Mouse (Mus musculus) thymus, postnatal 25 days (tissue): Measurements from ENCODE around the gene Lgals3.
"Not testable (repeated sequence)": the region's sequence is repeated elsewhere in the genome, so short reads cannot be mapped to it uniquely, and the experiment has no call there.

Experiments used
- DNase-seq: peaks from one replicate; pipeline ENCODE4 v3.0.0; 2022

The Lgals3 gene

GRCm38 (mm10) chr14:47367461-47367860 lies at the start of gene Lgals3:
Gene Lgals3, plus strand, starts transcription at chr14:47367751.
- DNase-seq: peak; percentile 16

- DNase-seq: no peak
Measured at GRCm38 (mm10) chr14:47319362-47319761, 48.2 kb upstream of the Lgals3 start.

- not testable (repeated sequence) for DNase-seq
Measured at GRCm38 (mm10) chr14:47321581-47321980, 46.0 kb upstream of the Lgals3 start.

GRCm38 (mm10) chr14:47325965-47326761 lies 41.4 kb upstream of the Lgals3 start:
- DNase-seq: no peak

GRCm38 (mm10) chr14:47327347-47327746 lies 40.2 kb upstream of the Lgals3 start:
- DNase-seq: no peak

GRCm38 (mm10) chr14:47331920-47332319 lies 35.6 kb upstream of the Lgals3 start:
- no peak for DNase-seq

- DNase-seq: peak; percentile 70
Measured at GRCm38 (mm10) chr14:47334819-47335218, 32.7 kb upstream of the Lgals3 start.

GRCm38 (mm10) chr14:47335300-47335699 lies 32.3 kb upstream of the Lgals3 start:
- DNase-seq: no peak

- no peak for DNase-seq
Measured at GRCm38 (mm10) chr14:47340231-47340925, 27.2 kb upstream of the Lgals3 start.

GRCm38 (mm10) chr14:47341811-47342291 lies 25.7 kb upstream of the Lgals3 start:
- no peak for DNase-seq

GRCm38 (mm10) chr14:47346715-47347114 lies 20.8 kb upstream of the Lgals3 start:
- DNase-seq: no peak

GRCm38 (mm10) chr14:47350974-47351373 lies 16.6 kb upstream of the Lgals3 start:
- no peak for DNase-seq

- no peak for DNase-seq
Measured at GRCm38 (mm10) chr14:47352272-47352671, 15.3 kb upstream of the Lgals3 start.

GRCm38 (mm10) chr14:47353240-47353639 lies 14.3 kb upstream of the Lgals3 start:
- no peak for DNase-seq

- no peak for DNase-seq
Measured at GRCm38 (mm10) chr14:47354111-47354577, 13.4 kb upstream of the Lgals3 start.

GRCm38 (mm10) chr14:47354948-47355347 lies 12.6 kb upstream of the Lgals3 start:
- DNase-seq: no peak

- no peak for DNase-seq
Measured at GRCm38 (mm10) chr14:47356622-47357021, 10.9 kb upstream of the Lgals3 start.

- DNase-seq: no peak
Measured at GRCm38 (mm10) chr14:47359610-47360009, 7.9 kb upstream of the Lgals3 start.

GRCm38 (mm10) chr14:47361418-47361817 lies 6.1 kb upstream of the Lgals3 start:
- DNase-seq: no peak

GRCm38 (mm10) chr14:47361899-47362298 lies 5.7 kb upstream of the Lgals3 start:
- DNase-seq: no peak

GRCm38 (mm10) chr14:47364742-47365449 lies 2.7 kb upstream of the Lgals3 start:
- DNase-seq: peak; percentile 45

- peak; percentile 31 for DNase-seq
Measured at GRCm38 (mm10) chr14:47366881-47367321, 650 bp upstream of the Lgals3 start.

- DNase-seq: peak; percentile 49
Measured at GRCm38 (mm10) chr14:47369741-47370140, 2.2 kb downstream of the Lgals3 start.
